Mouse (Mus musculus): ENCODE measurements around the gene Rftn1. TPM values are rescaled to one million over a fixed set of nuclear protein-coding genes. Genes with fewer than 3 reads are reported as not detected.

The Rftn1 gene
- total and polyA plus RNA-seq, 2 experiments from 2014 or later: 36.5 to 54.8 TPM

- WGBS: 53% methylated on average over 7 of the region's 7 CpGs
- peaks cover 6% of the 10 kb centered on the region for H3K4me1 ChIP-seq (ENCODE audit: control insufficient read depth, insufficient read depth)
- no peak overlapping the region for H3K9ac ChIP-seq (replicated peaks; ENCODE audit: low read depth, low read length)
- no peak overlapping the region for H3K4me2 ChIP-seq (ENCODE audit: low read depth, low read length)
- no peak overlapping the region for H3K4me3 ChIP-seq (ENCODE audit: low read depth, low read length)
- H3K27me3 ChIP-seq (ENCODE audit: control insufficient read depth, insufficient read depth, low read length): no peaks in the 10 kb centered on the region
- TF ChIP-seq EP300 (IDR thresholded peaks at IDR 0.05; ENCODE audit: low read depth) (no peak), CTCF (IDR thresholded peaks at IDR 0.05; ENCODE audit: low read depth) (no peak)
- 0 out of 2 replicates have a peak, but pooled peaks cover 4% of the 10 kb centered on the region for H3K36me3 ChIP-seq (replicated peaks; ENCODE audit: control insufficient read depth, insufficient read depth, low read length)
- ATAC-seq (ENCODE audit: insufficient read depth, low read depth): no peak
- no peaks in the 10 kb centered on the region for H3K9me3 ChIP-seq (replicated peaks; ENCODE audit: control insufficient read depth, low read length)
- no peak for DNase-seq (ENCODE audit: low spot score)
- no peak overlapping the region for H3K27ac ChIP-seq (ENCODE audit: low read depth)
Measured at GRCm38 (mm10) chr17:50006338-50006720, 184.1 kb downstream of the Rftn1 start.

GRCm38 (mm10) chr17:50003156-50003555 is 187.3 kb downstream of the Rftn1 start:
- peaks cover 19% of the 10 kb centered on the region for H3K36me3 ChIP-seq (replicated peaks; ENCODE audit: control insufficient read depth, insufficient read depth, low read length)
- no peak overlapping the region for H3K4me3 ChIP-seq (ENCODE audit: low read depth, low read length)
- no peak overlapping the region for H3K27ac ChIP-seq (ENCODE audit: low read depth)
- no peaks in the 10 kb centered on the region for H3K9me3 ChIP-seq (replicated peaks; ENCODE audit: control insufficient read depth, low read length)
- H3K4me1 ChIP-seq (ENCODE audit: control insufficient read depth, insufficient read depth): no peaks in the 10 kb centered on the region
- H3K4me2 ChIP-seq (ENCODE audit: low read depth, low read length): no peak overlapping the region
- H3K9ac ChIP-seq (replicated peaks; ENCODE audit: low read depth, low read length): no peak overlapping the region
- H3K27me3 ChIP-seq (ENCODE audit: control insufficient read depth, insufficient read depth, low read length): no peaks in the 10 kb centered on the region
- no peak for DNase-seq (ENCODE audit: low spot score)
- ATAC-seq (ENCODE audit: insufficient read depth, low read depth): no peak
- TF ChIP-seq CTCF (IDR thresholded peaks at IDR 0.05; ENCODE audit: low read depth): no peak
- no peak for TF ChIP-seq EP300 (IDR thresholded peaks at IDR 0.05; ENCODE audit: low read depth)
- WGBS: 74% methylated on average over 4 of the region's 4 CpGs

- TF ChIP-seq EP300 (IDR thresholded peaks at IDR 0.05; ENCODE audit: low read depth): no peak
- TF ChIP-seq CTCF (IDR thresholded peaks at IDR 0.05; ENCODE audit: low read depth): no peak
- DNase-seq (ENCODE audit: low spot score) (no peak), ATAC-seq (ENCODE audit: insufficient read depth, low read depth) (no peak)
- Histone ChIP-seq H3K9me3 (replicated peaks; ENCODE audit: control insufficient read depth, low read length) (no peaks in the 10 kb centered on the region), H3K4me2 (ENCODE audit: low read depth, low read length) (no peak overlapping the region), H3K27ac (ENCODE audit: low read depth) (no peak overlapping the region), H3K4me3 (ENCODE audit: low read depth, low read length) (no peak overlapping the region), H3K36me3 (replicated peaks; ENCODE audit: control insufficient read depth, insufficient read depth, low read length) (peaks cover 21% of the 10 kb centered on the region), H3K4me1 (ENCODE audit: control insufficient read depth, insufficient read depth) (no peaks in the 10 kb centered on the region), H3K9ac (replicated peaks; ENCODE audit: low read depth, low read length) (no peak overlapping the region), H3K27me3 (ENCODE audit: control insufficient read depth, insufficient read depth, low read length) (no peaks in the 10 kb centered on the region)
- WGBS: 74% methylated on average over 3 of the region's 3 CpGs
Measured at GRCm38 (mm10) chr17:50002171-50002570, 188.3 kb downstream of the Rftn1 start.

GRCm38 (mm10) chr17:50001754-50002153 is 188.7 kb downstream of the Rftn1 start:
- H3K27me3 ChIP-seq (ENCODE audit: control insufficient read depth, insufficient read depth, low read length): no peaks in the 10 kb centered on the region
- H3K9ac ChIP-seq (replicated peaks; ENCODE audit: low read depth, low read length): no peak overlapping the region
- H3K27ac ChIP-seq (ENCODE audit: low read depth): no peak overlapping the region
- no peaks in the 10 kb centered on the region for H3K4me1 ChIP-seq (ENCODE audit: control insufficient read depth, insufficient read depth)
- H3K36me3 ChIP-seq (replicated peaks; ENCODE audit: control insufficient read depth, insufficient read depth, low read length): peaks cover 22% of the 10 kb centered on the region
- no peak overlapping the region for H3K4me3 ChIP-seq (ENCODE audit: low read depth, low read length)
- TF ChIP-seq CTCF (IDR thresholded peaks at IDR 0.05; ENCODE audit: low read depth) (no peak), EP300 (IDR thresholded peaks at IDR 0.05; ENCODE audit: low read depth) (no peak)
- ATAC-seq (ENCODE audit: insufficient read depth, low read depth) (no peak), DNase-seq (ENCODE audit: low spot score) (no peak)
- H3K9me3 ChIP-seq (replicated peaks; ENCODE audit: control insufficient read depth, low read length): no peaks in the 10 kb centered on the region
- no peak overlapping the region for H3K4me2 ChIP-seq (ENCODE audit: low read depth, low read length)

- Histone ChIP-seq H3K27ac (ENCODE audit: low read depth) (no peak overlapping the region), H3K4me2 (ENCODE audit: low read depth, low read length) (no peak overlapping the region), H3K4me3 (ENCODE audit: low read depth, low read length) (no peak overlapping the region), H3K9ac (replicated peaks; ENCODE audit: low read depth, low read length) (no peak overlapping the region), H3K36me3 (replicated peaks; ENCODE audit: control insufficient read depth, insufficient read depth, low read length) (peaks cover 26% of the 10 kb centered on the region), H3K9me3 (replicated peaks; ENCODE audit: control insufficient read depth, low read length) (no peaks in the 10 kb centered on the region), H3K27me3 (ENCODE audit: control insufficient read depth, insufficient read depth, low read length) (no peaks in the 10 kb centered on the region), H3K4me1 (ENCODE audit: control insufficient read depth, insufficient read depth) (no peaks in the 10 kb centered on the region)
- 86% methylated on average over 3 of the region's 3 CpGs for WGBS
- ATAC-seq (ENCODE audit: insufficient read depth, low read depth) (no peak), DNase-seq (ENCODE audit: low spot score) (no peak)
- TF ChIP-seq EP300 (IDR thresholded peaks at IDR 0.05; ENCODE audit: low read depth): no peak
- TF ChIP-seq CTCF (IDR thresholded peaks at IDR 0.05; ENCODE audit: low read depth): no peak
Measured at GRCm38 (mm10) chr17:50000580-50000979, 189.9 kb downstream of the Rftn1 start.

- Histone ChIP-seq H3K27ac (ENCODE audit: low read depth) (0 out of 2 replicates have a peak overlapping the region, but pooled peaks have one; percentile 30), H3K9me3 (replicated peaks; ENCODE audit: control insufficient read depth, low read length) (no peaks in the 10 kb centered on the region), H3K4me1 (ENCODE audit: control insufficient read depth, insufficient read depth) (peaks cover 7% of the 10 kb centered on the region; the same call in 1 of the 2 replicates), H3K9ac (replicated peaks; ENCODE audit: low read depth, low read length) (no peak overlapping the region), H3K4me3 (ENCODE audit: low read depth, low read length) (no peak overlapping the region), H3K4me2 (ENCODE audit: low read depth, low read length) (no peak overlapping the region), H3K36me3 (replicated peaks; ENCODE audit: control insufficient read depth, insufficient read depth, low read length) (peaks cover 33% of the 10 kb centered on the region), H3K27me3 (ENCODE audit: control insufficient read depth, insufficient read depth, low read length) (no peaks in the 10 kb centered on the region)
- no peak for ATAC-seq (ENCODE audit: insufficient read depth, low read depth)
- DNase-seq (ENCODE audit: low spot score): no peak
- TF ChIP-seq CTCF (IDR thresholded peaks at IDR 0.05; ENCODE audit: low read depth) (no peak), EP300 (IDR thresholded peaks at IDR 0.05; ENCODE audit: low read depth) (no peak)
- WGBS: 57% methylated on average over 5 of the region's 5 CpGs
Measured at GRCm38 (mm10) chr17:49996626-49997152, 193.8 kb downstream of the Rftn1 start.

All from heart, postnatal 0 days (tissue).